Mouse (Mus musculus) ES-Bruce4 (cell line): ENCODE results near the gene Gcnt3.

Experiments
- CTCF ChIP-seq: IDR thresholded peaks from one replicate; pipeline ENCODE4 v1.8.1; 2011; ENCODE audit warnings: low read depth, low read length
- EP300 ChIP-seq: IDR thresholded peaks from 2 replicates; pipeline ENCODE4 v1.6.1; 2011; ENCODE audit warnings: low read depth, low read length; ENCODE audit not compliant: insufficient read depth
- POLR2A ChIP-seq: IDR thresholded peaks from one replicate; pipeline ENCODE4 v1.8.1; 2011; ENCODE audit warnings: low read length; ENCODE audit not compliant: insufficient read depth

DNA sequence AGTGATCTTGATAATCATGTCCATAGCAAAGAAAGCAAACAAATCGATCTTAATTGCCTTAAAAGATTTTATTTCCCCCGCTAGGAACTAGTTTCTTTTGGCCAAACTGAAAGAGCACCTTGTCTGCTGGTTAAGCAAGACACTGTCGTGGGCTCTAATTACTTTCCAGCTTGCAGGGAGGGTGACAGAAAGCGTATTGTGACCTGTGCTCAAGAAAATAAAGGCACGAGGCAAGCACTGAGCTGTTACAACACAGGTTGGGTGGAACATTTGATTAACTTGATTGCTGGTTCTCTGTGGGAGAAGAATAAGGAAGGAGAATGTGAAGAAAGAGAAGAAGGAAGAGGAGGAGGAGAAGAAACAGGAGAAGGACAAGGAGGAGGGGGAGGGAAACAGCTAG is 10.4 kb upstream of the Gcnt3 start:
- no peak for TF ChIP-seq EP300
- no peak for TF ChIP-seq CTCF
- TF ChIP-seq POLR2A, result no peak
